Mouse (Mus musculus) layer of hippocampus, postnatal 14 days (tissue): Measurements from ENCODE around the gene Lrrtm1. TPM values are rescaled to one million over a fixed set of nuclear protein-coding genes. Genes with fewer than 3 reads are reported as not detected.

Source experiments
- DNase-seq, 2 experiments: peaks; one replicate each; pipeline ENCODE4 v3.0.0; 2021 to 2022; ENCODE audit warnings: low spot score in 2 of 2, mixed read lengths in 1 of 2
- long read RNA-seq, 2 experiments: library from polyadenylated mRNA; stranded (forward); transcript quantifications; one replicate each; pipeline ENCODE4 v2.0.0; 2021
- total RNA-seq, 2 experiments: library from RNA; stranded (reverse); gene quantifications; 2 replicates each; pipeline ENCODE4 v1.2.3; 2021

The Lrrtm1 gene
- total RNA-seq = 100 to 1,000 TPM; 114 to 119 TPM
- long read RNA-seq, experiment 1, transcript Lrrtm1-203 (2 exons, 2,518 nt) = minor isoform, 24 of 124 reads
- long read RNA-seq, experiment 1, transcript Lrrtm1-202 (2 exons, 2,541 nt) = major isoform, 55 of 124 reads
- long read RNA-seq, experiment 1, partial matches to known transcripts = 4 of 124 reads
- long read RNA-seq, experiment 1, other reads (novel, unspliced or antisense) = 39 of 124 reads
- long read RNA-seq, experiment 2, transcript Lrrtm1-202 (2 exons, 2,541 nt) = major isoform, 74 of 152 reads
- long read RNA-seq, experiment 2, transcript Lrrtm1-203 (2 exons, 2,518 nt) = minor isoform, 28 of 152 reads
- long read RNA-seq, experiment 2, partial matches to known transcripts = 3 of 152 reads
- long read RNA-seq, experiment 2, other reads (novel, unspliced or antisense) = 45 of 152 reads

DNA sequence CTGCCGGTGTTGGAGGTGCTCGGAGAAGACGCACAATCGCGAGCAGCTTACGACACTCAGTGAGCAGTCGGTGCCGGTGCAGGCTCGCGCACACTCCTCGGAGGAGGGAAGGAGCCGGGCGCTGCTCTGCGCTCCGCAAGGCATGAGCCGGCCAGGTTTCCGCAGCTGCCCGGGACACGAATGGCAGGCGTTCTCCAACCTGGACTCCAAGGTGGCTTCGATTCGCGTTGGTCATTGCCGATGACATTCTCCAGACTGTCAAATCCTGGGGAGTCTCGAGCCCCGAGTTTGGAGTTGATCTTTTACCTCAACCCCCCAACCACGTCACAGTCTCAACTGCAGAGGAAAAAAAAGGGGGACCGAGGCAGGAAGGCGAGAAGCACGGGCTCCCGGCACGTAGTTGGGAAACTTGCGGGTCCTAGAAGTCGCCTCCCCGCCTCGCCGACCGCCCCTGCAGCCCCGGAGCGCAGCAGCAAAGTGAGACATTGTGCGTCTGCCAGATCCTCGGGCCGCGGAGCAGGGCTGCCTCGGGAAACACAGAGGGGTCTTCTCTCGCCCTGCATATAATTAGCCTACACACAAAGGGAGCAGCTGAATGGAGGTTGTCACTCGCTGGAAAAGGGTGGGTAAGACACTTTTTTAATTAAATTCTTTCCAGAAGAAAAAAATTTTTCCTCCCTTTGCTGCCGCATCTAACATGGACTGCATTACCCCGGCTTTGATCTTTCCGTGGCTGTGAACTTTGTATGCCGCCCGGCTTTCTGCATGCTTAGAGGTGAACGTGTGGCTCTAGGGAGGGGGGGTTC lies at the start of gene Lrrtm1:
TSS of gene Lrrtm1 (plus strand) at position 89 of the 806 bp plus-strand sequence.
- DNase-seq = peak; percentile 75 to 84

DNA sequence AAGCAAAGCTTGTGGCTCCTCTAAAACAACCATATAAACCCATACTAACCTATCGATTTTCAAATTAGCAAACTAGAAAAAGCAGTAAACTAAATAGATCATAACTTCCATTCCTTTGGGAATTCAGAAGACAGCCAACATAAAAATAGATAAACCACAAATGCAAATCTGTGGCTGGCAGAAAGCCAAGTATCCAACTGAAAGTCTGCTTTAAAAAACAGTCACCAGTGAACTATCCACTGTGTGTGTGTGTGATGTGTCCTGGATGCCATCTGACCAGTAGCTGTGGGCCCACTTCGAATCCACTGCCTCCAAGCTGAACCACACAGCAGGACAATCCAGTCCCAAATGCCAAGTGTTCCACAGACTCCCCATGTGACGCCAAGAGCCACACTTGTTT lies 45.8 kb upstream of the Lrrtm1 start:
- no peak for DNase-seq

DNA sequence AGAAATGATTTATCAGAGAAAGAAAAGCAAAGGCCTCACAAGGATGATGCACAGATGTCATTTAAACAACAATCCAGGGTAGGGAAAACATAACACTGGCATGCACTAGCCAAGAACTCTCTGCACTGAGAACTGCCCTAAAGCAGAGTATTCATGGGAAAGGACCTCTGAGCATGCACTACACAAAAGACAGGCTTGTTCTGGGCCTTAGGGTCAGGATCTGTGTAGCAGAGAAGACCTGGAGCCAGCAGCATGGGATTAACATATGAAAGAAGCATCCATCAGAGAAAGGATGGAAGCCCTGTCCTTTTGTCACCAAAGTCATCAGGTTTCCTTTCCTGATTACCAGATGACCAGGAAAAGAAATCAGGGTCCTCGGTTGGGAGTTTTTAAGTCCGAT lies 43.1 kb upstream of the Lrrtm1 start:
- DNase-seq = no peak

DNA sequence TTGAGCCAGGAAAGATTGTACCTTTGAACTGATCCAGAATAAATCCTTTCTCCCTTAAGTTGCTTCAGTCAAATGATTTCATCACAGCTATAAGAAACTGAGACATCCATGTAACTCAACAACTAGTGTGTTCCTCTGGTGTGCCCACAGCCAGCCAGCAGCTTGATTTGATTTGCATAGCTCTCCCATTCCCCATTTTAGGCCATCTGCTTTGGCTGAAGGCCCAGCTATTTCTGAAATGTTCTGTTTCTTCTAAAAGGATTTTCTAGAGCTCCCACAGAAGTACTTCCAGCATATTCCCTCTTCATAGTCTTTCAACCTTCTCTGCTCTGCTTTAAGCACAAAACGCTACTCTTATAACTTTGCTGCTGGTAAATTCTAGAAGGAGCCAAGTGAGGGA lies 33.3 kb upstream of the Lrrtm1 start:
- peak; percentile 53 to 90 for DNase-seq

DNA sequence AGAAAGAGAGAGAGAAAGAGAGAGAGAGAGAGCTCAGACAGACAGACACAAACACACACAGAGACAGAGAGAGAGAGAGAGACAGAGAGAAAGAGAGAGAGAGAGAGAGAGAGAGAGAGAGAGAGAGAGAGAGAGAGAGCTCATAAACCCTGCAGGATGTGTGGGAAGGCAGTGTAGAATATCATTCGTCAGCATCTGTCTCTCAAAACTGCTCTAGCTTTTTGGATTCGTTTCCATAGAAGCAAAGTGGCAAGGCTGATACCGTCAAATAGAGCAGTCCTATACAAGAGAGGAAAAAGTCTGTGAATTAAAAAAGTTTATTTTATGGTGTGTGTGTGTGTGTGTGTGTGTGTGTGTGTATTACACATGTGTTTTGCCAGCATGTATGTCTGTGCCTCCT lies 32.6 kb upstream of the Lrrtm1 start:
- peak in 1 of 2 experiments; percentile 42 for DNase-seq

DNA sequence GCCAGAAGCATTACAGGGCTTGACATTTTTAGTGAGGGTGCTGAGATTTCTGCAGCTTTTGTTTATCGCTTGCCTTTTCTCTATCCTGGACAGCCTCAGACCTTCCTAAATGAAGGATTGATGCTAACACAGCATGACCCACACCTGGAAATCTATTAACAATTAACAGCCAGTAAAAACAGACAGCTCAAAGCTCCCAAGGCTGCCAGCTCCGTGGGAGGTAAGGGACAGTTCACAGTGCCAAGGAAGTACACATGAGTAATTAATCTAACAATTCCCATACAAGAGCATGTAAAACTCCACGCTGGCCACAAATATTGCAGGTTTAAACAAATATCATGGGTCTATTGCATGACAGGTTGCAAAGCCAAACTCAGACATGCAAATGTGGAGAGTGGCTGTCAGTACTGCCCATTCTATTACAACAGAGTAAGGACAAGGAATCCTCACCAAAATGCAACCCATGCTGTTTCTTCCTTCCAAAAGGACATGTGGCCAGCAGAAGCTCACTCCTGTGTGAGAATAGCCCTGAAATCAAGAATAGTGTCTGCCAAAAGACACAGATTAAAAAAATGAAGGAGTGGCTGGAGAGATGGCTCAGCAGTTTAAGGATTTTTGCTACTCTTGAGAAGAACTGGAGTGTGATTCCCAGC lies 28.6 kb upstream of the Lrrtm1 start:
- DNase-seq = no peak

DNA sequence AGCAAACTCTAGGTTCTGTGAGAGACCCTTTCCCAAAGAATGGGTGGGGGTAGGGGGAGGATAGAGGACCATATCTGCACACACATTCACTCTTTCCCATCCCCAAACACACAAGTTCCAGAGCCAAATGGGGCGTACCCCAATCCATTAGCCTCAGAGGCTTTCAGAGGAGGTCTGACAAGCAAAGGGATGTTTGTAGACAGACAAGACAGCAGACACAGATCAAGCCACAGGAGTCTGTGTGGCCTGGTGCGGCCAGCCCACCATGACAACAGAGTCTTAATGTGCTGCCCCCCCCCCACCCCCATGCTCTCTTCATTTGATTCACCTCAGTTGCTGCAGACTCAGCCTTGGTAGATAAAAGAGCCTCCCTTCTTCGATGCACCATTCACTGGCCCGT lies 27.2 kb upstream of the Lrrtm1 start:
- DNase-seq = no peak

DNA sequence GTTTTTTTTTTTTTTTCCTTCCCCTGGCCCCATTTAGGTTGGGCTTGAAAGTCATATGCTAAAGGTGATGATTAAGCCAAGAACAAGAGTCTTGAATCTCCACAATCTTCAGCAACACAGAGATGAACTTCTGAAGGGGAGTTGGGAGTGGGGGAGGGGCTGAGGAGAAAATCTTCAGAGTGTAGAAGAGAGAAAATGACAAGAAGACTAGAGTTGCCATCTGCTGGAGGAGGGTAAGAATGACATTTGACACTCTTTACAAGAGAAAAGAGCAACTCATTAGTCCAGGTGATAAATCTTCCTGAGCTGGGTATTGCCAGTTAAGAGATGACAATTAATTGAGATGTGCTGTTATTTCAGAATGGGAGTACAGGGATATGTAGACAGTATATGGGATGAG lies 23.6 kb upstream of the Lrrtm1 start:
- peak in 1 of 2 experiments; percentile 54 for DNase-seq

DNA sequence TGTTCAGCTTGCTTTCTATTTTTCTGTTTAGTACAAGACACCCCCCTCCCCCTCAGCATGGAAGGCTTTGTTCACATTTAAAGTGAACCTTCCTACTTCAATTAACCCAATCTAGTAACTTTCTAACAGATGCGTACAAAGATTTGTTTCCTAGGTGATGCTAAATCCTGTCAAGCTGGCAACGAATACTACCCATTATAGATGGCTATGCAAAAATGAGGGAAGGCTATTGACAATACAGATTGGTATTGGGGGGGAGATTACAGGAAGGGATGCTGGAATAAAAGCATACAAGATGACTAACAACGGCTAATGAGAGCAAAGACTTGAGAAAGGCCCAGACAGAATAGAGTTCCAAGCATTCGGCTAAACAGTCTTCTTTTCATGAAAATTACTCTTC lies 21.7 kb upstream of the Lrrtm1 start:
- no peak for DNase-seq

DNA sequence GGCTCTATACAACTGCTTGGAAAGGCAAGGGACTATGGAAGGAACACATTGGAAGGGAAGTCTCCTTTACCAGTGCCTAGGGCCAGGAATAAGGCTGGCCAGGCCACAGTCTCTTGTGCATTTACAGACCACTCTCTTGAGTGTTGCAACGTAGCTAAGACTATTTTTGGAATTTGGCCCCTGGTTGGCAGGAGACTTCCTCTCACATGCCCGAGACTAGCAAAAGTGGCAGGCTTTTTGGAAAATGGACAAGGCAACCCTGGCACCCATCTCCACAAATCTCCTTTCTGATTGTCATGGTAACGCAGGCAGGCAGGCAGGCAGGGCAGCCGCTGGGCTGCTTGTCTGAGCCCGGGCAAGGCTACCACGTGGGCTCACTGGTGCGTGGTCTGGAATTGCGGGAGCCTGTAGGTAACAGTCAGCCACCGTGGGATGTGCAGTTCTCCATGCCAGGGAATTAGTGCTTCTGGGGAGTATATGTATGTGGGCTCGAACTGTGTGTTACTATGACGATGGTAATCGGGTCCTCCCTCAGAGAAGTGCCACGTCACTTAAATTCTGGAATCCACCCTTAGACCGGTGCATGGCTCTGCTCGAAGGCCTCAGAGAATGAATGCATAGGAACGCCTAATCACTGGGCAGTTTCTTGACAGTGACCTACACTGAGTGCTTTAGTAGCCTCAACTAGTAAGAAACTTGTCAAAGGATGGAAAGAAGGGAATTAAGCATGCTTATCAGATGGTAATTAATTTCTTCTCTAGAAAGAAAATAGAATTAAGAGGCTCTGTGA lies 19.4 kb upstream of the Lrrtm1 start:
- peak; percentile 68 to 86 for DNase-seq

DNA sequence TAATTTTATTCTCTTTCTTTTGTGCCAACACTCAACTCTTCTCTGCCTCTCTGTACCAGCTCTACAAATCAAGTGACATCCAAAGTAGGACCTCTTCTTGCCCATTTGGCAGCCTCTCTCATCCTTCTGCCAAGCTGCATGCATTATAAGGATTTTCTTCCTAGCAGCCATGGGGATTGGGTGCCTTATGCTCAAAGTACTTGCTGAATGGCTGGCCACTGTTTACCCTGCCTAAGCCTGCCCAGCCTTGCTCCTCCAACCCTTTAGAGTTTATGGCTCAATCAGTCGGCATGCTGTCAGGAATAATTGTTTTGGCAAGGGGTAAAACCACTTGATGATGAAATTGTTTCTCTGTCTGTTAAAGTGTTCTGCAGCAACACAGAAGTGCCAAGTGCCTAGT lies 2.1 kb upstream of the Lrrtm1 start:
- DNase-seq = peak; percentile 48 to 84

DNA sequence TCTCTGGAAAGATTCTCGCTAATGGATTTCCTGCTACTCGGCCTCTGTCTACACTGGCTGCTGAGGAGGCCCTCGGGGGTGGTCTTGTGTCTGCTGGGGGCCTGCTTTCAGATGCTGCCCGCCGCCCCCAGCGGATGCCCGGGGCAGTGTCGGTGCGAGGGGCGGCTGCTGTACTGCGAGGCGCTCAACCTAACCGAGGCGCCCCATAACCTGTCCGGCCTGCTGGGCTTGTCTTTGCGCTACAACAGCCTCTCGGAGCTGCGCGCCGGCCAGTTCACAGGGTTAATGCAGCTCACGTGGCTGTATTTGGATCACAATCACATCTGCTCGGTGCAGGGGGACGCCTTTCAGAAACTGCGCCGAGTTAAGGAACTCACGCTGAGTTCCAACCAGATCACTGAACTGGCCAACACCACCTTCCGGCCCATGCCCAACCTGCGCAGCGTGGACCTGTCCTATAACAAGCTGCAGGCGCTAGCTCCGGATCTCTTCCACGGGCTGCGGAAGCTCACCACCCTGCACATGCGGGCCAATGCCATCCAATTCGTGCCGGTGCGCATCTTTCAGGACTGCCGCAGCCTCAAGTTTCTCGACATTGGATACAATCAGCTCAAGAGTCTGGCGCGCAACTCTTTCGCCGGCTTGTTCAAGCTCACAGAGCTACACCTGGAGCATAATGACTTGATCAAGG lies 1.2 kb downstream of the Lrrtm1 start:
- peak; percentile 54 to 64 for DNase-seq

DNA sequence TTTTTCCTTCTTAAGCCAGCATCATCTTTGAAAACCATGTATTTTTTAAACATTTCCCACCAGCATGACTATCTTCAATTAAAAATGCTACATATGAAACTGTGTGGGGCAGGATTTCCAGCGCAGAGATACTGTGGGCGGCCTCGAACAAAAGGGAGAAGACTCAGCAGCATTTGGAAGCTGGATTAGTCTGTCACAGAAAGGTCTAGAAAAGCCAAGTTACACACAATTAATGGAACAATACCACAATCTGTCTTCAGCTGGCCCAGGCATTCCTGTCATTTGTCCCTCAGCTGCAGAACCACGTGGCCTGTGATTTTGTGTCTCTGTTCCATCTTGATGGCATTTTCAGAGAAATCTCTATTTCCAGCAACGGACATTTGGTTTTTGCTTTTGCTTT lies 11.0 kb downstream of the Lrrtm1 start:
- DNase-seq = peak in 1 of 2 experiments; percentile 68

DNA sequence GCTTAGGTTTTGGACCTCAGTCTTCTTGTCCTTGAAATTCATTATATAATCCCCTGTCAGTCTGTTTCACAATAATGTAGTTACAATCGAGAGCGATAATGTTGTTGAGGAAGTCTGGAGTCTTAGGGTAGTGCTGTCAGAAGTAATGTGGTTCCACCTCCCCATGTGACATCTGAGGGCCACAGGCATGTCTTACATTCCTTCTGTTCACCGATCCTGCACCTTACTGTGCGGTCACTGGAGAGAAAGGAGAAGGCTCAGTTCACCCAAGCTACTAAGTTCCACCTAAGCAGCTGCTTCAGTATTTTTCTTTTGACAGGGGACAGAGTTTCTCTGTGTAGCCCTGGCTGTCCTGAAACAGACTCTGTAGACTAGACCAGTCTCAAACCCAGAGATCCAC lies 13.9 kb downstream of the Lrrtm1 start:
- no peak for DNase-seq

DNA sequence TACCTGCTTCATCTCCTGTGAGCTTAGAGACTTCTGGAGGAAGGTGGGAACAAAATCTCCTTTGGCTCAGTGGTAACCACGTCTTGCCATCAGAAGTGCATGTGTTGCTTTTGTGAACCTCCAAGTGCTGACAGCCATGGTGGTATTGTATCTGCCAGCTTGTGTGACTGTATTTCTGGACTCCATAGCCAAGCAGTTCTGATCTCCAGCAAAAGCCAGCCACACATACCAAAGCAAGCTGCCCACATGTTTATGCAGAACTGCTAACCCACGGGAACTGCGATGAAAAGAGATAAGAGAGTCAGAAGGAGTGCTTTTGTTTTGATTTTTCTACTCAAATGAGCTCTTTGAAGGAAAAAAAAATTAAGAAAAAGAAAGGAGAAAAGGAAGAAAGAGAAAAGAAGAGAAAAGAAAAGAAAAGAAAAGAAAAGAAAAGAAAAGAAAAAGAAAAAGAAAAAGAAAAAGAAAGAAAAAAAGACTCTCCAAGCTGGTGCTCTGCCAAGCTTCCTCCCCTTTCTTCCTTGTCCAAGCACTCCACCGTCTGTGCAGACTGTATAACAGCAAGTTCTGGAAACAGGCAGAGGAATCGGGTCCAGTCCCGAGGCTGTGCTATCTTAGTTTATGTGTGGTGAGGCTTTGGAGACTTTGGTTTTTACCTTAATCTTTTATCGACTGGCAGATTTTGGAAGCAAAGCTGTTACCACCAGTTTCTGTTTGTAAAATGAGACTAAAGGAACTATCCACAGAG lies 15.0 kb downstream of the Lrrtm1 start:
- no peak for DNase-seq

DNA sequence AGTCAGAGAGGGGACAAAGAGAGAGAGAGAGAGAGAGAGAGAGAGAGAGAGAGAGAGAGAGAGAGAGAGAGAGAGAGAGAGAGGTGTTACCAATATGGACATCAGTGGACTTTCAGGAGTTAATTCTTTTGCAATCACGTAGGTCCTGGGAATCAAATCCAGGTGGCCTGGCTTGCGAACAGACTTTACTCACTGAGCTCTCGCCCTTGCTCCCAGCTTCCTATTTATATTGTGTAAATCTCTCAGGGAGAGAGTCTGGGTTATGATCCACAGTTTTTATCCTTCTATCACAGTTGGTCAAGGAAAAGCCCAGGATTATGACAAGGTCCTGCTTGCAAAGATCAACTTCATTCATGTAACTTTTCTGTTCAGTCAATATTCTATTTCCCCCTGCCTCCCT lies 22.7 kb downstream of the Lrrtm1 start:
- no peak for DNase-seq

DNA sequence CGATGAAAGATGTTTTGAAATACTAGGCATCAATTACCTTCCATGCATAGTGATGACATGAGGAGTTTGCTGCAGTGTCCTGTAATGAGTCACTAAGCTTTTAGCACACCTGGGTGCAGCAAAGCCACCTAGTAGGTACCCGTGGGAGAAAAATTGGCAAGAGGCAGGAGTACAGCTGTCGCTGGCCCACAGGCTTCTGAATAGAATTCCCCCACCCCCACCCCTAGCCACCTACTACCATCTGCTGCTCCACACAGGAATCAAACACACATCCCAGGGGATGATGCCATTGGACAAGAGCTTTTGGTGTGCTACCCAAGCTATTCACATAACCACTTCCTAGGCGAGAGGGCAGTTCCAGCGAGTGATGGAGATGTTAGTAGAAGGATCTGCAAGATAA lies 36.3 kb downstream of the Lrrtm1 start:
- DNase-seq = no peak

DNA sequence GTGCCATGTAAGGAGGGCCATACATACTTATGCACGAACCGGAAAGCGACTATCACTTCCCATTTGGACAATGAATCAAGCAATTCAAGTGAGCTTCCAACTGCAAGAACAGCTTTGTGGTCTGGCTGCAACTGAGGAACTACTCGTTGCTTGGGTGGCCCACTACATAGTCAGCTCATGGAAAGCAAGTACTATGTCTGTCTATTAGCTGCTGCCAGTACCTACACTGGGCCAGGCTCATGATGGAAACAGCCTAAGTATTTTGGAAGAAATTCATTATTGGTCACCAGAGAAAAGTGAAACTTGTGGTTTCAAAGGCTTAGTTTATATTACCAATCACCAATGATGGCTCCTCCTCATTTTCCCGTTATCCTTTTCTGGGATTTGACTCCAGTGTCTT lies 43.8 kb downstream of the Lrrtm1 start:
- no peak for DNase-seq

DNA sequence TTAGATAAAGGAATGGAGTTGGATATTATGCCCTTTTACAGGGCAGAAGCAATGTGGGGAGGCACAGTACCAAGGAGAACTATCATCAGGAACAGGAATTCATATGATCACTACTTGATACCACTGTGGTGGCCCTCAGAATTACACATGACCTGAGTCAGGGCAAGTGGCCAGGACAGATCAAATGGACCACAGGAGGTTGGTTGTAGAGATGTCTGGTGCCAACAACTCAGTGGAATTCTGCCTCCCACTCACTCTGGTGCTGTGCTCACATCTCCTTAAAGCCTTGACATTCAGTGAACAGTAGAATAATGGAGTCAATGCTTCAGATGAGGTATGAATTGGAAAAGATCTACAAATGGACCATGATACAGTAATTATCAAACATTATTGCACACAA lies 45.9 kb downstream of the Lrrtm1 start:
- no peak for DNase-seq

DNA sequence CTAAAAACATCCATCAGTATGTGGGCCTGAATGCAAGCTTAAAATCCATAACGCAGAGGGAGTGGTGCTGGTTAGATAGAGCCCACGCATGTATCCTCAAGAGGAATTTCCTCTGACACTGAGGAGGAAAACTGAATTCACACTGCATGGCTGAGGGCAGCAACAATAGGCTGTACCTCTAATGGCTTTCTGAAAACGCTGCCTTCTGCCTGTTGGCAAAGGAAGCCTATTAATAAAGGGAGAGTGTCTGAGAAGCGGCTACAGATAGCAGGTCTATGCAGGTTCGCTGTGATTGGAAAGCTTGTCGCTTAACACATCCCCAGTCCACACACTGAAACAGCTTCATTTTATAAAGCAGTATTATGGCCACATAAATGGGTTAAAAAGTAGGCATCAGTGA lies 48.9 kb downstream of the Lrrtm1 start:
- no peak for DNase-seq
